Mouse (Mus musculus): ENCODE measurements at regions not wholly inside any gene's neighbourhood (a gene's known extent, or its start where the extent isn't known, plus 50 kb on each side); places are given as distances from the start of the nearest gene placed in this dataset.

DNA sequence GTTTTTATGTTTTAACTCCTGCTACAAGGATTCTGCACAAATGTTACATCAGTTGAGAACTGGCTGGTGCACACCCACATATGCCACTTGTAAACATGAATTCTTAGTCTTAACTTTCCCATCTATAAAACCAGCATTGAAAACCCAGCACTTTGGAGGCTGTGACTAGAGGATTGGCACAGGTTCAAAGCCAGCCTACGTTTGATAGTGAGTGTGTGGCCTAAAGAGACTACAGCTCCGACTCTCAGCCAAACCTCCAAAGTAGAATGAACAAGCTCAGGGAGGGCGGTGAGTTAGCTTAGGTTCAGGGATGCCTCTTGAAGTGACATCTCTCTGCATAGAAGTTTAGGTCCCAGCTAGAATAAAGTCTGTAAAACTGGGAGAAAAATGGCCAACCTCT lies 75.0 kb upstream of the Commd8 start:
- TF ChIP-seq CTCF (IDR thresholded peaks at IDR 0.05; ENCODE audit: control insufficient read depth, insufficient read depth, low read length) (no peak), POLR2A (IDR thresholded peaks at IDR 0.05; ENCODE audit: borderline replicate concordance, control insufficient read depth, low read depth, low read length) (no peak)
